ENCODE assay signal across 8 mouse cellular contexts in the genomic region with DNA sequence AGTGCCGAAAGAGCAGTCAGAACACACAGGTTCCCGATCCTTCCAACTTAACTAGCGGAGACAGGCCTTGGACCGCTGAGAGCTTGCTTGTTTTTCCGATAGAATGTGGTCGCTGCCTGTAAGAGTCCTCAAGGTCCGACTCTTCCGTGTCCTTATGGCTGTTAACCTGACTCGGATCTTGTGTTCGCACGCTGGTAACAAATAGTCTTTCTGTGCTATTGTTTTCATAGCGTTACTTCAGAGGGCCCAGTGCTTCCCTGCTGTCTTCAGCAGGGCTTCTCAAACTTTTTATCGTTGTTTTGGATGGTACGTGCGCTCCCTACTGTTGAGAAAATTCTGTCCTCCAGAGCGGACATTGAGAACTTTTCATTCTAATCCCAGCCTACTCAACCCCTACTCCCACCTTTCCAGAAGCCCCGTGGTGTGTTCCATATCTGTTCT. TPM values are rescaled to one million over a fixed set of nuclear protein-coding genes. Genes with fewer than 3 reads are reported as not detected.
DNase-seq lines count a peak whose midpoint lies in the region; ATAC-seq and TF ChIP-seq lines count a peak whose summit lies in the region.
"Had no signal": no experiment of that assay in that cellular context is flagged by ENCODE, and none has a peak within 500 bp of the region (broad histone marks: within the 10 kb centered on the region; RNA-seq: fewer than 3 reads in every experiment).

No protein-coding gene starts in this region.

- no peak for TF ChIP-seq POLR2A in lung, adult 2 months (IDR thresholded peaks at IDR 0.05; ENCODE audit: borderline replicate concordance, extremely low read depth, low read depth, low read length)
- no peak for TF ChIP-seq POLR2A in olfactory bulb, adult 2 months (IDR thresholded peaks at IDR 0.05; ENCODE audit: insufficient read depth, low read depth, low read length)

- H3K27me3 ChIP-seq in G1E (ENCODE audit: insufficient read depth, low read length) = peaks cover 8% of the 10 kb centered on the region
- H3K27me3 ChIP-seq in forebrain, embryonic 11.5 days (ENCODE audit: control insufficient read depth, insufficient read depth, low read length) = no peaks in the 10 kb centered on the region
- H3K27me3 ChIP-seq in intestine, embryonic 16.5 days (replicated peaks; ENCODE audit: control insufficient read depth, insufficient read depth, low read length) = no peaks in the 10 kb centered on the region

- peak overlapping the region; percentile 80 for H3K4me3 ChIP-seq in G1E (ENCODE audit: low read depth, low read length)
- H3K4me3 ChIP-seq in forebrain, embryonic 11.5 days (ENCODE audit: low read depth, low read length) = peak overlapping the region; percentile 50
- peak overlapping the region; percentile 84 for H3K4me3 ChIP-seq in intestine, embryonic 16.5 days (ENCODE audit: low read length)
- peak overlapping the region; percentile 68 for H3K4me3 ChIP-seq in lung, adult 2 months (replicated peaks; ENCODE audit: extremely low read depth, low read depth, low read length)
- peak overlapping the region; percentile 61 for H3K4me3 ChIP-seq in olfactory bulb, adult 2 months (ENCODE audit: insufficient read depth, low read depth, low read length)

- DNase-seq in G1E (ENCODE audit: low spot score) = no peak
- DNase-seq in forebrain, embryonic 11.5 days (ENCODE audit: low spot score) = no peak
- DNase-seq in lung, adult 2 months = peak; percentile 42
- DNase-seq in adrenal gland, postnatal 4 days (ENCODE audit: low spot score in 2 of 2) = no peak

- H3K27ac ChIP-seq in forebrain, embryonic 11.5 days (ENCODE audit: low read depth, low read length) = peak overlapping the region; percentile 81; the same call in 1 of the 2 replicates
- H3K27ac ChIP-seq in intestine, embryonic 16.5 days (ENCODE audit: low read length) = peak overlapping the region; percentile 93
- H3K27ac ChIP-seq in olfactory bulb, adult 2 months (ENCODE audit: insufficient read depth, low read depth, low read length) = peak overlapping the region; percentile 76

- WGBS in forebrain, embryonic 11.5 days = 1% methylated on average over 17 of the region's 17 CpGs
- WGBS in intestine, embryonic 16.5 days = under 1% methylated on average over 17 of the region's 17 CpGs
- WGBS in lung, adult 2 months = 1% methylated on average over 17 of the region's 17 CpGs
- under 1% methylated on average over 17 of the region's 17 CpGs for WGBS in olfactory bulb, adult 2 months

- H3K4me1 ChIP-seq in G1E (ENCODE audit: insufficient read depth, low read depth, low read length) = peaks cover 41% of the 10 kb centered on the region
- H3K4me1 ChIP-seq in forebrain, embryonic 11.5 days (replicated peaks; ENCODE audit: control insufficient read depth, insufficient read depth, low read length) = peaks cover 2% of the 10 kb centered on the region; the same call in 1 of the 2 replicates
- peaks cover 12% of the 10 kb centered on the region for H3K4me1 ChIP-seq in intestine, embryonic 16.5 days (ENCODE audit: control insufficient read depth, insufficient read depth, low read length)
- peaks cover 2% of the 10 kb centered on the region; the same call in 1 of the 2 replicates for H3K4me1 ChIP-seq in lung, adult 2 months (ENCODE audit: control insufficient read depth, insufficient read depth, low read length)
- H3K4me1 ChIP-seq in olfactory bulb, adult 2 months (ENCODE audit: control insufficient read depth, insufficient read depth, low read length) = peaks cover 9% of the 10 kb centered on the region

- H3K9ac ChIP-seq in forebrain, embryonic 11.5 days (ENCODE audit: low read length) = peak overlapping the region; percentile 61
- H3K9ac ChIP-seq in intestine, embryonic 16.5 days (ENCODE audit: low read depth, low read length) = peak overlapping the region; percentile 87

- no peak for TF ChIP-seq CTCF in G1E (IDR thresholded peaks at IDR 0.05; ENCODE audit: low read depth, low read length)
- no peak for TF ChIP-seq CTCF in lung, adult 2 months (IDR thresholded peaks at IDR 0.05; ENCODE audit: insufficient read depth, low read length)
- no peak for TF ChIP-seq CTCF in olfactory bulb, adult 2 months (IDR thresholded peaks at IDR 0.05; ENCODE audit: insufficient read depth, low read depth, low read length)

- peak; percentile 4 for ATAC-seq in CD4-positive, CD25-positive, alpha-beta regulatory T cell, adult 4 months
- no peak for ATAC-seq in G1E (ENCODE audit: extremely low read depth, insufficient number of reproducible peaks, low FRiP score, poor library complexity, severe bottlenecking)
- ATAC-seq in forebrain, embryonic 11.5 days (replicated peaks; ENCODE audit: low FRiP score) = no peak
- 0 out of 2 replicates have a peak, but pooled peaks have one; percentile 9 for ATAC-seq in intestine, embryonic 16.5 days

- H3K9me3 ChIP-seq in G1E (replicated peaks) = no peaks in the 10 kb centered on the region
- H3K9me3 ChIP-seq in forebrain, embryonic 11.5 days (ENCODE audit: control insufficient read depth, low read length) = no peaks in the 10 kb centered on the region
- no peaks in the 10 kb centered on the region for H3K9me3 ChIP-seq in intestine, embryonic 16.5 days (ENCODE audit: control insufficient read depth, low read length)

- peaks cover 23% of the 10 kb centered on the region for H3K36me3 ChIP-seq in G1E (replicated peaks)
- no peaks in the 10 kb centered on the region for H3K36me3 ChIP-seq in forebrain, embryonic 11.5 days (ENCODE audit: control insufficient read depth, insufficient read depth, low read length)
- H3K36me3 ChIP-seq in intestine, embryonic 16.5 days (ENCODE audit: control insufficient read depth, insufficient read depth, low read length) = no peaks in the 10 kb centered on the region

- H3K4me2 ChIP-seq in forebrain, embryonic 11.5 days (ENCODE audit: low read depth, low read length, severe bottlenecking) = peak overlapping the region; percentile 94
- peak overlapping the region; percentile 88 for H3K4me2 ChIP-seq in intestine, embryonic 16.5 days (ENCODE audit: low read depth, low read length)

RNA-seq across cellular contexts. Expression of a gene that starts 0.8 kb away (rescaled TPM):
- 10 to 100 TPM; 37.5 to 50.3 TPM for polyA plus RNA-seq in CD4-positive, CD25-positive, alpha-beta regulatory T cell, adult 4 months (2017; shearing (Covaris generic))
- total RNA-seq in G1E (2014; fragmentation: Nextera tagmentation) = 81.9 and 98.7 TPM in 2 replicates
- 28.1 and 30.2 TPM in 2 replicates for total RNA-seq in G1E (2017)
- 155 and 173 TPM in 2 replicates for polyA plus RNA-seq in G1E (2012)
- 122 and 132 TPM in 2 replicates for polyA plus RNA-seq in forebrain, embryonic 11.5 days (2014; fragmentation: Nextera tagmentation; extraction: Ambion mirVana)
- 138 and 160 TPM in 2 replicates for polyA plus RNA-seq in intestine, embryonic 16.5 days (2015; fragmentation: Nextera tagmentation; extraction: Ambion mirVana)
- 67.6 and 76.4 TPM in 2 replicates for polyA plus RNA-seq in lung, adult 2 months (2012; rRNA removed)
- polyA plus RNA-seq in olfactory bulb, adult 2 months (2012; ENCODE audit: insufficient read depth, insufficient read length, low replicate concordance, missing spikeins) = not detected in 2 replicates
- total RNA-seq in adrenal gland, postnatal 4 days (2021) = 10 to 100 TPM; 42.1 to 47.4 TPM

RNA-seq across cellular contexts. Expression of a gene that starts 19.2 kb away (rescaled TPM):
- 1 to 10 TPM; 2.1 to 2.5 TPM for polyA plus RNA-seq in CD4-positive, CD25-positive, alpha-beta regulatory T cell, adult 4 months (2017; shearing (Covaris generic))
- total RNA-seq in G1E (2014; fragmentation: Nextera tagmentation) (4.5 and 5.6 TPM in 2 replicates), G1E (2017) (7.4 and 8.6 TPM in 2 replicates)
- 29.5 and 35.4 TPM in 2 replicates for polyA plus RNA-seq in G1E (2012)
- polyA plus RNA-seq in forebrain, embryonic 11.5 days (2014; fragmentation: Nextera tagmentation; extraction: Ambion mirVana) = 12.3 and 13.7 TPM in 2 replicates
- polyA plus RNA-seq in intestine, embryonic 16.5 days (2015; fragmentation: Nextera tagmentation; extraction: Ambion mirVana) = 9.5 and 9.7 TPM in 2 replicates
- 131 and 138 TPM in 2 replicates for polyA plus RNA-seq in lung, adult 2 months (2012; rRNA removed)
- polyA plus RNA-seq in olfactory bulb, adult 2 months (2012; ENCODE audit: insufficient read depth, insufficient read length, low replicate concordance, missing spikeins) = not detected in 2 replicates
- 10 to 100 TPM; 81.8 to 84.8 TPM for total RNA-seq in adrenal gland, postnatal 4 days (2021)

RNA-seq across cellular contexts. Expression of a gene that starts 26.1 kb away (rescaled TPM):
- 10 to 100 TPM; 49.8 to 63.9 TPM for polyA plus RNA-seq in CD4-positive, CD25-positive, alpha-beta regulatory T cell, adult 4 months (2017; shearing (Covaris generic))
- total RNA-seq in G1E (2014; fragmentation: Nextera tagmentation) = 14.0 and 85.9 TPM in 2 replicates
- 12.6 and 14.2 TPM in 2 replicates for total RNA-seq in G1E (2017)
- polyA plus RNA-seq in G1E (2012) = 6.0 and 7.0 TPM in 2 replicates
- polyA plus RNA-seq in forebrain, embryonic 11.5 days (2014; fragmentation: Nextera tagmentation; extraction: Ambion mirVana) = 92.2 and 93.0 TPM in 2 replicates
- polyA plus RNA-seq in intestine, embryonic 16.5 days (2015; fragmentation: Nextera tagmentation; extraction: Ambion mirVana) = 41.2 and 46.4 TPM in 2 replicates
- polyA plus RNA-seq in lung, adult 2 months (2012; rRNA removed) = 34.5 and 39.1 TPM in 2 replicates
- polyA plus RNA-seq in olfactory bulb, adult 2 months (2012; ENCODE audit: insufficient read depth, insufficient read length, low replicate concordance, missing spikeins) = not detected in 2 replicates
- 10 to 100 TPM; 28.8 to 40.0 TPM for total RNA-seq in adrenal gland, postnatal 4 days (2021)

RNA-seq across cellular contexts. Expression of a gene that starts 26.4 kb away (rescaled TPM):
- under 1 TPM; 0.34 to 0.79 TPM for polyA plus RNA-seq in CD4-positive, CD25-positive, alpha-beta regulatory T cell, adult 4 months (2017; shearing (Covaris generic))
- total RNA-seq in G1E (2014; fragmentation: Nextera tagmentation) (5.6 TPM in 1 of 2 replicates, not detected in the other), G1E (2017) (1.4 and 1.9 TPM in 2 replicates)
- polyA plus RNA-seq in G1E (2012) = 0.75 and 0.78 TPM in 2 replicates
- 9.3 and 10.3 TPM in 2 replicates for polyA plus RNA-seq in forebrain, embryonic 11.5 days (2014; fragmentation: Nextera tagmentation; extraction: Ambion mirVana)
- polyA plus RNA-seq in intestine, embryonic 16.5 days (2015; fragmentation: Nextera tagmentation; extraction: Ambion mirVana) = 3.1 and 3.6 TPM in 2 replicates
- polyA plus RNA-seq in lung, adult 2 months (2012; rRNA removed) = 16.6 and 19.2 TPM in 2 replicates
- not detected in 2 replicates for polyA plus RNA-seq in olfactory bulb, adult 2 months (2012; ENCODE audit: insufficient read depth, insufficient read length, low replicate concordance, missing spikeins)
- total RNA-seq in adrenal gland, postnatal 4 days (2021) = 1 to 10 TPM; 5.8 to 6.7 TPM

RNA-seq across cellular contexts. Expression of a gene that starts 27.4 kb away (rescaled TPM):
- polyA plus RNA-seq in CD4-positive, CD25-positive, alpha-beta regulatory T cell, adult 4 months (2017; shearing (Covaris generic)) = not detected
- total RNA-seq in G1E (2014; fragmentation: Nextera tagmentation) (not detected in 2 replicates), G1E (2017) (not detected in 2 replicates)
- polyA plus RNA-seq in G1E (2012) = not detected in 2 replicates
- not detected in 2 replicates for polyA plus RNA-seq in forebrain, embryonic 11.5 days (2014; fragmentation: Nextera tagmentation; extraction: Ambion mirVana)
- polyA plus RNA-seq in intestine, embryonic 16.5 days (2015; fragmentation: Nextera tagmentation; extraction: Ambion mirVana) = not detected in 2 replicates
- polyA plus RNA-seq in lung, adult 2 months (2012; rRNA removed) = not detected in 2 replicates
- not detected in 2 replicates for polyA plus RNA-seq in olfactory bulb, adult 2 months (2012; ENCODE audit: insufficient read depth, insufficient read length, low replicate concordance, missing spikeins)
- not detected for total RNA-seq in adrenal gland, postnatal 4 days (2021)
- total RNA-seq: hematopoietic stem cell, adult 5-6 weeks had no signal

Comparison
In these comparisons a context has a peak if more than half of its experiments do, and no peak if none do; other contexts are left out.
1. ATAC-seq: peak in CD4-positive, CD25-positive, alpha-beta regulatory T cell, adult 4 months (single experiment) and intestine, embryonic 16.5 days (single experiment); none in G1E (single experiment) and forebrain, embryonic 11.5 days (single experiment).
2. RNA of a gene that starts 0.8 kb away (polyA plus RNA-seq): 155 to 173 TPM in G1E, 138 to 160 TPM in intestine, embryonic 16.5 days, 122 to 132 TPM in forebrain, embryonic 11.5 days, 67.6 to 76.4 TPM in lung, adult 2 months and 37.5 to 50.3 TPM in CD4-positive, CD25-positive, alpha-beta regulatory T cell, adult 4 months; not detected in olfactory bulb, adult 2 months; every median in the first group is over 10 times any median in the second.
3. Peak in every context shown above with its lines, with median percentiles within 50 percentile points of each other: H3K4me3 ChIP-seq and H3K27ac ChIP-seq.